Mouse (Mus musculus) brain, embryonic 14.5 days (tissue): ENCODE measurements around the gene Vmn1r235. TPM values are rescaled to one million over a fixed set of nuclear protein-coding genes. Genes with fewer than 3 reads are reported as not detected.
A peak's percentile ranks its signal among the peaks of the same experiment; 100 is the strongest.
"Not testable (repeated sequence)": the region's sequence is repeated elsewhere in the genome, so short reads cannot be mapped to it uniquely, and the experiment has no call there.

Source experiments
- DNase-seq: peaks from one replicate; pipeline ENCODE4 v3.0.0-alpha.2; 2011; ENCODE audit warnings: low read depth
- CTCF ChIP-seq: fragments of 200-500 bp; IDR thresholded peaks from 2 replicates; pipeline ENCODE4 v1.5.1; 2012; ENCODE audit warnings: inconsistent platforms, mild to moderate bottlenecking, moderate library complexity, borderline replicate concordance; ENCODE audit not compliant: insufficient read depth, insufficient read length; ENCODE audit errors: extremely low read depth
- POLR2A ChIP-seq: fragments of 200-500 bp; IDR thresholded peaks from 2 replicates; pipeline ENCODE4 v1.6.1; 2012; ENCODE audit warnings: mild to moderate bottlenecking, inconsistent platforms, borderline replicate concordance; ENCODE audit not compliant: poor library complexity, insufficient read depth, insufficient read length, severe bottlenecking; ENCODE audit errors: extremely low read depth
- polyA plus RNA-seq: library from polyadenylated mRNA; depleted of rRNA; stranded (reverse); fragments of >200 nt; gene quantifications from 2 replicates; pipeline ENCODE4 v1.2.3, GENCODE M21; 2012; rRNA removed

The Vmn1r235 gene
- not detected in 2 replicates for polyA plus RNA-seq

DNA sequence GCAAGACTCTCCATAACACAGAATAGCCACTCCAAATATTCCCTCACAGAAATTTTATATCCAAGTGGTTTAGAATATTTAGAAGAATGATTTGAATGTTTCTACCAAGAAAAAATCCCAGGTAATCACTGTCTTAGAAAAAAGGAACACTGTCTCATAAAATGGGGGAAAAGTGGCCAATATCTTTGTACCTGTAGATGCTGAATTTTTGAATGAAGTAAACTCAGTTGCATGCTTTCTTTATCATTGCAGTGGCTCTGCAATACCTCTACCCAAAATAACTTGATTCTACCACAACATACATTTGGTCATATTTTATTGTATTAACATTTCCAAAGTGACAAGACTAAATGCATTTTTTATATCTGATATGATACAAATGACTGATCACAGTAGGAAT is at the start of gene Vmn1r235:
TSS of gene Vmn1r235 (plus strand) at position 301 of the 400 bp plus-strand sequence.
- DNase-seq = no peak
- TF ChIP-seq POLR2A = no peak

DNA sequence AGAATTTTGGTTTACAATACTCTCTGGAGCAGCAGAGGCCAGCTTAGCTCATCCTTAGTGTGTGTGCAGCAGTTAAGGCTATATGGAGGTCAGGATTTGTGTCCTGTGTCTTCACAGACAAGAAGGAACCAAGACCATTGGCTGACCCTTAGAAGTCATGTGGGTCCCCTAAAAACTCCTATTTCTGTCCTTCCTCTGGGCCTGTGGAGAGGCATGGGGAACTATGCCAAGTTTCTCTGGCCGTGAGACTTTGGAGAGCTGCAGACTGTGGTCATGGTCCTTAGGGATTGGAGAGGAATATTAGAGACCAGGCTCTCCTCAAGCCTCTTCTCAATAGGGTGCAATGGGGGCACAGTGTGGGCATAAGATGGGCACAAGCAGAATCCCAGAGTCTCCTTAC is 45.1 kb upstream of the Vmn1r235 start:
- not testable (repeated sequence) for DNase-seq

DNA sequence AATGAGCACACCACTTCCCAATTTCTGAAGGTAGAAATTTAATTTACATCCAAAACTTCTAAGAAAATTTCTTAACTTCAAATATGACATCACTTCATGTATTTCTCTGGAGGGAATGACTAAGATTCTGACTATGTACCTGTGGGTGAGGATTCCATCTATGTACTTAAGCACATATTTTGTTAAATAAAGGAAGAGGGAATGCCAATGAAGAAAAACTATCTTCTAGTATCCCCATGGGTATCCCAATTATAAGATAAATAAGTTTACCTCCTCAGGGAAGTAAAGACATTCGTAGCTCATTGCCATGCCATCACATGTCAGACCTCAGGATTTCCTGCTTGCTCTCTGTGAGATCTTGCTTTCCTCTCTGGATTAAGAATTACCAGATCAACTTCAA is 30.4 kb upstream of the Vmn1r235 start, which contains the start of gene Vmn1r234:
TSS of gene Vmn1r234 (plus strand) at position 301 of the 400 bp plus-strand sequence.
- TF ChIP-seq CTCF = no peak
- no peak for TF ChIP-seq POLR2A

DNA sequence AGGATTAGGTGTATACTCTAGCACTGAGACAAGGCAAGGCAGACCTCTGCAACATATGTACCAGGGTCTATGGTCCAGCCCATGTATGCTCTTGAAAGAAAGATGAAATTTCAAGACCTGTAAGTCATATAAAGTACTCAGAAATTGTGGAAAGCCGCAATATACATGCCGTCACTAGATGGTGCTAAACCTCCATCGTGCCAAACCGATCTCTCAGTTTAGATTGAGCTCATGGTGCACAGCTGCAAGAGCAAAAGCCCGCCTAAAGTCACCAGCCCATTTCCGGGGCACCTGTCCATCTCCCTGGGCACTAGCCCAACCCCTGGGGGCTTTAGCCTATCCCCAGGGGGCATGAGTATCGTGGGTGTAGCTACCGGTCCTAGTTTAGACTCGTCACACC is 24.6 kb upstream of the Vmn1r235 start:
- peak; percentile 31 for DNase-seq
- TF ChIP-seq POLR2A (no peak), CTCF (peak; percentile 43; the same call in 1 of the 2 replicates)

More for the DNA sequence above, 30.4 kb upstream of the Vmn1r235 start, which contains the start of gene Vmn1r234:
- DNase-seq = no peak

DNA sequence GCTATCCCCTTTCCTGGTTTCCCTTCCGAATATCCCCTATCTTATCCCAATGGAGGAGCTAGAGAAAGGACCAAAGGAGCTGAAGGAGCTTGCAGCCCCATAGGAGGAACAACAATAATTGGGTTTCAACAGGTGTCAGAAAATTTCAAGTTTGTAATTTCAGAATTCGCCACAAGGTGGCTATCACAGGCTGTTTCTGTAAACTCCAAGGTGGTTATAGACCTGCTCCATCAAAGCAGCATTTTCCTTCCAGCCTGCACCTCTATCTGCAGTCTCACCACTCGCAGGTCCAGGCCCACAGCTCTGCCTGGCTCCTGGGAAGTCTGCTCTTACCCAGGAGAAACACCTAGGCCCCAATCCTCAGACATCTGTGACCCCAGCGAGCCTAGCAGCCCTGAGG is 15.9 kb downstream of the Vmn1r235 start:
- DNase-seq = peak; percentile 47
- peak; percentile 35; the same call in 1 of the 2 replicates for TF ChIP-seq CTCF
- TF ChIP-seq POLR2A = no peak

DNA sequence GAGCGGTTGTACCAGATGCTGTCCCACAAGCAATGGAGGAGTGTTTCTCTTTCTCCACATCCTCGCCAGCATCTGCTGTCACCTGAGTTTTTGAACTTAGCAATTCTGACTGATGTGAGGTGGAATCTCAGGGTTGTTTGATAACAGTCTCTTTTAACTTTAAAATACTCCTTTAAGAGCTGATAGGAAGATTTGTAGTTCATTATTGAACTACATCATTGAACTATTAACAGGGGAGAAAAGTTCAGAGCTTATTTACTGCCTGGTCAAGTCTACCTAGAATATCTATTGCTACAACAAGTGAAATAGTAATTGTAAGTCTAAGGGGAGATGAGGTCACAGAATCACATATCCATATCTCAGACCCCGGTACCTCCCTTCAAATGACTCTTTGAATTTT is 26.4 kb downstream of the Vmn1r235 start, which contains the start of gene Vmn1r236:
TSS of gene Vmn1r236 (plus strand) at position 301 of the 400 bp plus-strand sequence.
- TF ChIP-seq POLR2A (no peak), CTCF (no peak)
- no peak for DNase-seq

DNA sequence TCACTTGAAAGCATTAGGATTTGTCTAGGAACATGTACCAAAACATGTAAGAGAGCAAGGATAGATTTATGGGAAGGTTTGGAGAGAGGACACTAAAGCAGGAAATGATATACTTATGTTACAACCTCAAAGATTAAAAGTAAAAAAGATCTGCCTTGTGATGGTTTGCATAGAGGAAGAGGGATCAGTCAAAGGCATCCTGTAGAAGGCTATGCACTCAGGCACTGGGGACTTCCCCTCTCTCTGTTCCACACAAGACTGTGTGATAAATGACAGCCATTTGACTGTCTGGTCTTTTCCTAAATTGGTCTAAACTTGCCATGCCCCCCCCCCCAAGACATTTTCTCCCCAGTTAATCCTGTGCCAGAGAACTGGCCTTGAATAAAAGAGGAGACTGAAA is 28.2 kb downstream of the Vmn1r235 start:
- TF ChIP-seq CTCF (no peak), POLR2A (no peak)
- DNase-seq = no peak

DNA sequence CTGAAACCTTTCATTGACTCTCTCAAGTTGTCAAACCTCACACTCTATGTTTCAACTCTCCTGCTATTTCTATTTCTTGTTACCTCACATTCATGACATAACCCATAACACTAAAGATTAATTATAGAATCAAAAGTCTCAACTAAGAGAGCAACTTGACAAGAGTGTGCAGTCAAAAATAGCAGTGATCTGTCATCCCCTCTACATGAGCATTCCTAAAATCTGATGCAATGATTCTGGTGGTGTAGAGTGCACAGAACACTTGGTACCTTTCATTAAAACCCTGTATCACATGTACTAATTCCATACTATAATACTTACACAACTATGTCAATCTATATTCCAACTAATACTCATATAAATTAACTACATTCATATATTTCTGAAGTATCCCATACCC is 33.5 kb downstream of the Vmn1r235 start:
- TF ChIP-seq CTCF (no peak), POLR2A (no peak)
- no peak for DNase-seq

DNA sequence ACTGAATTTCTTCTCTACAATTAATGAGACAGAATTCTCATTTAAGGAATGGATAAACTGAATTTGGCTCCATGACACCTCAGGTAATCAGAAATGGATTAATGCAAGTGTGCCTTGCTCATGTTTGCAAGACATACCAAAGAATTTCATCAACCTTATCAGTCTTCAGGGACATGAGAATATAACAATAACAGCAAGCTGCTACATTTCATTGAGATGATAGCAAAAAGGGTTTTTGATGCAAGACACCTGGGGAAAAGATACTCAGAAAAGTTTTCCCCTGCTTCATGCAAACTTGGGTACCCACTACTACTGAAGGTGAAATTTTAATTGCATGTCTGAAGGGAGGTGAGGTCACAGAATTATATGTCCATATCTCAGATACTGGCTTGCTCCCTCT is 55.4 kb downstream of the Vmn1r235 start, which contains the start of gene Vmn1r237:
TSS of gene Vmn1r237 (plus strand) at position 301 of the 400 bp plus-strand sequence.
- TF ChIP-seq CTCF = no peak
- TF ChIP-seq POLR2A = no peak
- DNase-seq = no peak

Other genes starting within 250 kb of the Vmn1r235 start
- 20.8 TPM in 2 replicates for gene Zfp160, start 247.5 kb upstream of the Vmn1r235 start, polyA plus RNA-seq
- not detected in 2 replicates for gene Vmn1r234, start 30.3 kb upstream of the Vmn1r235 start, polyA plus RNA-seq
- gene Vmn1r236, start 26.5 kb downstream of the Vmn1r235 start, polyA plus RNA-seq = not detected in 2 replicates
- gene Vmn1r237, start 55.5 kb downstream of the Vmn1r235 start, polyA plus RNA-seq = not detected in 2 replicates
- 2.3 and 2.4 TPM in 2 replicates for gene Zfp677, start 127.3 kb downstream of the Vmn1r235 start, polyA plus RNA-seq
- gene Zfp54, start 166.8 kb downstream of the Vmn1r235 start, polyA plus RNA-seq = 2.3 TPM in 2 replicates
- 5.3 and 6.1 TPM in 2 replicates for gene Zfp51, start 194.0 kb downstream of the Vmn1r235 start, polyA plus RNA-seq
- 3.6 and 4.1 TPM in 2 replicates for gene Zfp53, start 232.6 kb downstream of the Vmn1r235 start, polyA plus RNA-seq